Mouse (Mus musculus) left cerebral cortex, postnatal 4 days (tissue): ENCODE measurements at regions not wholly inside any gene's neighbourhood (a gene's known extent, or its start where the extent isn't known, plus 50 kb on each side); places are given as distances from the start of the nearest gene placed in this dataset.

Experiments
- DNase-seq: peaks from one replicate; pipeline ENCODE4 v3.0.0-alpha.2; 2022
- intact Hi-C: fragments of 180-260 bp; cut with DNase I; formaldehyde crosslinking; loops from one replicate; pipeline ENCODE4 v1.15.1; 2025

- intact Hi-C loops: no loop called here
Measured at GRCm38 (mm10) chr9:47384185-47384854, 145.7 kb upstream of the Cadm1 start.

GRCm38 (mm10) chr9:47386646-47387045 lies 143.3 kb upstream of the Cadm1 start:
- no peak for DNase-seq

More at GRCm38 (mm10) chr9:47384185-47384854, 145.7 kb upstream of the Cadm1 start:
- peak; percentile 62 for DNase-seq

GRCm38 (mm10) chr9:47387221-47387620 lies 142.8 kb upstream of the Cadm1 start:
- DNase-seq: no peak
- intact Hi-C loops: no loop called here

More at GRCm38 (mm10) chr9:47386646-47387045, 143.3 kb upstream of the Cadm1 start:
- intact Hi-C loops: no loop called here

- intact Hi-C loops: no loop called here
- DNase-seq: no peak
Measured at GRCm38 (mm10) chr9:47387716-47388300, 142.2 kb upstream of the Cadm1 start.

GRCm38 (mm10) chr9:47389901-47390300 lies 140.1 kb upstream of the Cadm1 start:
- intact Hi-C loops: no loop called here
- no peak for DNase-seq

- no peak for DNase-seq
- intact Hi-C loops: no loop called here
Measured at GRCm38 (mm10) chr9:47391669-47392068, 138.3 kb upstream of the Cadm1 start.

GRCm38 (mm10) chr9:47399598-47399997 lies 130.4 kb upstream of the Cadm1 start:
- intact Hi-C loops: no loop called here
- DNase-seq: no peak

- no peak for DNase-seq
- intact Hi-C loops: no loop called here
Measured at GRCm38 (mm10) chr9:47400117-47400823, 129.7 kb upstream of the Cadm1 start.

GRCm38 (mm10) chr9:47401511-47401910 lies 128.5 kb upstream of the Cadm1 start:
- no peak for DNase-seq

GRCm38 (mm10) chr9:47403317-47403716 lies 126.7 kb upstream of the Cadm1 start:
- intact Hi-C loops: no loop called here
- no peak for DNase-seq

More at GRCm38 (mm10) chr9:47401511-47401910, 128.5 kb upstream of the Cadm1 start:
- intact Hi-C loops: no loop called here

GRCm38 (mm10) chr9:47404821-47405220 lies 125.2 kb upstream of the Cadm1 start:
- DNase-seq: no peak

GRCm38 (mm10) chr9:47405547-47405946 lies 124.4 kb upstream of the Cadm1 start:
- no peak for DNase-seq
- intact Hi-C loops: no loop called here

More at GRCm38 (mm10) chr9:47404821-47405220, 125.2 kb upstream of the Cadm1 start:
- intact Hi-C loops: no loop called here

- DNase-seq: peak; percentile 76
- intact Hi-C loops: no loop called here
Measured at GRCm38 (mm10) chr9:47407007-47407670, 122.8 kb upstream of the Cadm1 start.

- DNase-seq: no peak
- intact Hi-C loops: no loop called here
Measured at GRCm38 (mm10) chr9:47408061-47408460, 121.9 kb upstream of the Cadm1 start.

GRCm38 (mm10) chr9:47409579-47409978 lies 120.4 kb upstream of the Cadm1 start:
- intact Hi-C loops: no loop called here
- no peak for DNase-seq

- DNase-seq: no peak
- intact Hi-C loops: no loop called here
Measured at GRCm38 (mm10) chr9:47412786-47413185, 117.2 kb upstream of the Cadm1 start.

- peak; percentile 15 for DNase-seq
- intact Hi-C loops: no loop called here
Measured at GRCm38 (mm10) chr9:47414350-47414988, 115.5 kb upstream of the Cadm1 start.

- intact Hi-C loops: no loop called here
Measured at GRCm38 (mm10) chr9:47422151-47422599, 107.8 kb upstream of the Cadm1 start.

GRCm38 (mm10) chr9:47422741-47423461 lies 107.1 kb upstream of the Cadm1 start:
- DNase-seq: peak; percentile 93
- intact Hi-C loops: no loop called here

More at GRCm38 (mm10) chr9:47422151-47422599, 107.8 kb upstream of the Cadm1 start:
- peak; percentile 68 for DNase-seq

GRCm38 (mm10) chr9:47423462-47423832 lies 106.5 kb upstream of the Cadm1 start:
- DNase-seq: no peak
- intact Hi-C loops: no loop called here
